Mouse (Mus musculus) stomach, embryonic 16.5 days (tissue): ENCODE measurements around the gene Mxi1. TPM values are rescaled to one million over a fixed set of nuclear protein-coding genes. Genes with fewer than 3 reads are reported as not detected.
A peak's percentile ranks its signal among the peaks of the same experiment; 100 is the strongest.

Experiments used
- ATAC-seq: fragments of 200-750 bp; cut with Nextera tagmentation; 2 replicates; pipeline ENCODE4 v1.8.0; 2017; ENCODE audit warnings: moderate number of reproducible peaks, moderate TSS enrichment; ENCODE audit not compliant: insufficient read depth, low FRiP score
- H3K27ac ChIP-seq: fragments of 300-500 bp; sonication (generic); 2 replicates; pipeline ENCODE4 v1.5.1; 2014; ENCODE audit warnings: low read length
- H3K27me3 ChIP-seq: fragments of 300-500 bp; sonication (generic); 2 replicates; pipeline ENCODE4 v1.6.1; 2014; ENCODE audit warnings: low read length, control low read depth, mixed read lengths; ENCODE audit not compliant: control insufficient read depth, insufficient read depth
- H3K36me3 ChIP-seq: fragments of 300-500 bp; sonication (generic); 2 replicates; pipeline ENCODE4 v1.6.1; 2014; ENCODE audit warnings: low read length; ENCODE audit not compliant: control insufficient read depth, insufficient read depth
- H3K4me1 ChIP-seq: fragments of 300-500 bp; sonication (generic); 2 replicates; pipeline ENCODE4 v1.6.1; 2014; ENCODE audit warnings: low read length, control low read depth, mixed read lengths; ENCODE audit not compliant: control insufficient read depth, insufficient read depth
- H3K4me2 ChIP-seq: fragments of 300-500 bp; sonication (generic); 2 replicates; pipeline ENCODE4 v1.6.1; 2014; ENCODE audit warnings: low read depth, low read length, mixed read lengths
- H3K4me3 ChIP-seq: fragments of 300-500 bp; sonication (generic); replicated peaks from 2 replicates; pipeline ENCODE4 v1.5.1; 2014; ENCODE audit warnings: mild to moderate bottlenecking, low read length
- H3K9ac ChIP-seq: fragments of 300-500 bp; sonication (generic); 2 replicates; pipeline ENCODE4 v1.6.1; 2014; ENCODE audit warnings: low read length
- H3K9me3 ChIP-seq: fragments of 300-500 bp; sonication (generic); replicated peaks from 2 replicates; pipeline ENCODE4 v1.6.1; 2016; ENCODE audit warnings: low read length, control low read depth; ENCODE audit not compliant: control insufficient read depth
- WGBS: fragments of 180-500 bp; shearing (Covaris S2); extraction: QIAGEN DNeasy Blood & Tissue Kit; methylation state at CpG from one replicate; pipeline ENCODE4 v1.1.7; 2014; 5-methylcytosine and 5-hydroxymethylcytosine counted together
- polyA plus RNA-seq: library from polyadenylated mRNA; unstranded; fragments of >200 nt; fragmentation: Nextera tagmentation; extraction: Ambion mirVana; gene quantifications from 2 replicates; pipeline ENCODE4 v1.2.1, GENCODE M21; 2015

Mxi1 gene
- polyA plus RNA-seq, 1 experiment from 2014 or later = 15.8 TPM

- Histone ChIP-seq H3K9me3 (no peaks in the 10 kb centered on the region), H3K36me3 (peaks cover 14% of the 10 kb centered on the region), H3K9ac (no peak overlapping the region), H3K27me3 (no peaks in the 10 kb centered on the region), H3K4me3 (no peak overlapping the region), H3K4me2 (no peak overlapping the region), H3K4me1 (no peaks in the 10 kb centered on the region), H3K27ac (no peak overlapping the region)
- ATAC-seq = no peak
- 92% methylated on average over 15 of the region's 15 CpGs for WGBS
Observed at GRCm38 (mm10) chr19:53383336-53383735, 73.0 kb downstream of the Mxi1 start.

GRCm38 (mm10) chr19:53389417-53389816 is 79.1 kb downstream of the Mxi1 start:
- peaks cover 14% of the 10 kb centered on the region for H3K4me1 ChIP-seq
- H3K4me3 ChIP-seq = peak overlapping the region; percentile 100
- WGBS = 16% methylated on average over 6 of the region's 6 CpGs
- no peak for ATAC-seq
- H3K36me3 ChIP-seq = peaks cover 4% of the 10 kb centered on the region; the same call in 1 of the 2 replicates
- H3K9me3 ChIP-seq = no peaks in the 10 kb centered on the region
- peak overlapping the region; percentile 93; the same call in 1 of the 2 replicates for H3K27ac ChIP-seq
- no peaks in the 10 kb centered on the region for H3K27me3 ChIP-seq
- peak overlapping the region; percentile 86 for H3K9ac ChIP-seq
- peak overlapping the region; percentile 62 for H3K4me2 ChIP-seq

- peak overlapping the region; percentile 62 for H3K4me2 ChIP-seq
- H3K9ac ChIP-seq = peak overlapping the region; percentile 86
- H3K27me3 ChIP-seq = no peaks in the 10 kb centered on the region
- ATAC-seq = peak; percentile 89
- H3K36me3 ChIP-seq = peaks cover 4% of the 10 kb centered on the region; the same call in 1 of the 2 replicates
- H3K9me3 ChIP-seq = no peaks in the 10 kb centered on the region
- H3K4me1 ChIP-seq = peaks cover 14% of the 10 kb centered on the region
- 0% methylated on average over 59 of the region's 59 CpGs for WGBS
- H3K4me3 ChIP-seq = peak overlapping the region; percentile 100
- H3K27ac ChIP-seq = peak overlapping the region; percentile 93
Observed at GRCm38 (mm10) chr19:53389851-53390431, 79.6 kb downstream of the Mxi1 start.

- peak; percentile 98 for ATAC-seq
- no peaks in the 10 kb centered on the region for H3K9me3 ChIP-seq
- H3K27ac ChIP-seq = peak within 1 kb of the TSS; percentile 93
- no peaks in the 10 kb centered on the region for H3K27me3 ChIP-seq
- under 1% methylated on average over 48 of the region's 48 CpGs for WGBS
- H3K4me1 ChIP-seq = peaks cover 14% of the 10 kb centered on the region
- peak within 1 kb of the TSS; percentile 86 for H3K9ac ChIP-seq
- peak within 1 kb of the TSS; percentile 100 for H3K4me3 ChIP-seq
- peaks cover 4% of the 10 kb centered on the region; the same call in 1 of the 2 replicates for H3K36me3 ChIP-seq
- peak within 1 kb of the TSS; percentile 87 for H3K4me2 ChIP-seq
Observed at GRCm38 (mm10) chr19:53390495-53391007, 80.2 kb downstream of the Mxi1 start, which contains the start of gene Smndc1. Gene Smndc1 (minus strand): TSS chr19:53390578.

GRCm38 (mm10) chr19:53391386-53391785 is 81.1 kb downstream of the Mxi1 start:
- H3K9ac ChIP-seq = peak overlapping the region; percentile 82
- peaks cover 14% of the 10 kb centered on the region for H3K4me1 ChIP-seq
- no peak for ATAC-seq
- 43% methylated on average over 8 of the region's 8 CpGs for WGBS
- no peak overlapping the region for H3K27ac ChIP-seq
- H3K9me3 ChIP-seq = no peaks in the 10 kb centered on the region
- H3K36me3 ChIP-seq = peaks cover 4% of the 10 kb centered on the region; the same call in 1 of the 2 replicates
- peak overlapping the region; percentile 100 for H3K4me3 ChIP-seq
- peak overlapping the region; percentile 87 for H3K4me2 ChIP-seq
- H3K27me3 ChIP-seq = no peaks in the 10 kb centered on the region

- Histone ChIP-seq H3K9ac (peak overlapping the region; percentile 82; the same call in 1 of the 2 replicates), H3K27ac (no peak overlapping the region), H3K36me3 (peaks cover 4% of the 10 kb centered on the region; the same call in 1 of the 2 replicates), H3K27me3 (no peaks in the 10 kb centered on the region), H3K4me3 (no peak overlapping the region), H3K9me3 (no peaks in the 10 kb centered on the region), H3K4me1 (peaks cover 14% of the 10 kb centered on the region), H3K4me2 (peak overlapping the region; percentile 87)
- no peak for ATAC-seq
- 80% methylated on average over 5 of the region's 5 CpGs for WGBS
Observed at GRCm38 (mm10) chr19:53391787-53392186, 81.5 kb downstream of the Mxi1 start.

GRCm38 (mm10) chr19:53392781-53393343 is 82.5 kb downstream of the Mxi1 start:
- H3K4me3 ChIP-seq = no peak overlapping the region
- peaks cover under 1% of the 10 kb centered on the region; the same call in 1 of the 2 replicates for H3K36me3 ChIP-seq
- 62% methylated on average over 8 of the region's 8 CpGs for WGBS
- 0 out of 2 replicates have a peak overlapping the region, but pooled peaks have one; percentile 31 for H3K9ac ChIP-seq
- H3K4me1 ChIP-seq = peaks cover 14% of the 10 kb centered on the region
- no peaks in the 10 kb centered on the region for H3K9me3 ChIP-seq
- no peaks in the 10 kb centered on the region for H3K27me3 ChIP-seq
- peak overlapping the region; percentile 72 for H3K27ac ChIP-seq
- no peak for ATAC-seq
- no peak overlapping the region for H3K4me2 ChIP-seq

- H3K27me3 ChIP-seq = no peaks in the 10 kb centered on the region
- no peak overlapping the region for H3K9ac ChIP-seq
- H3K36me3 ChIP-seq = no peaks in the 10 kb centered on the region
- no peak overlapping the region for H3K4me2 ChIP-seq
- H3K9me3 ChIP-seq = no peaks in the 10 kb centered on the region
- H3K4me3 ChIP-seq = no peak overlapping the region
- peaks cover 14% of the 10 kb centered on the region for H3K4me1 ChIP-seq
- H3K27ac ChIP-seq = no peak overlapping the region
- ATAC-seq = no peak
Observed at GRCm38 (mm10) chr19:53393646-53394045, 83.3 kb downstream of the Mxi1 start.

- WGBS = 12% methylated on average over 7 of the region's 7 CpGs
Observed at GRCm38 (mm10) chr19:53394552-53394951, 84.2 kb downstream of the Mxi1 start.

More at GRCm38 (mm10) chr19:53394552-53394951, 84.2 kb downstream of the Mxi1 start:
- no peaks in the 10 kb centered on the region for H3K9me3 ChIP-seq
- no peak for ATAC-seq
- H3K4me3 ChIP-seq = no peak overlapping the region
- H3K27me3 ChIP-seq = no peaks in the 10 kb centered on the region
- peaks cover 10% of the 10 kb centered on the region; the same call in 1 of the 2 replicates for H3K4me1 ChIP-seq
- H3K4me2 ChIP-seq = no peak overlapping the region
- no peak overlapping the region for H3K9ac ChIP-seq
- no peaks in the 10 kb centered on the region for H3K36me3 ChIP-seq
- H3K27ac ChIP-seq = no peak overlapping the region
